Mouse (Mus musculus) hindlimb bud, embryonic 11.5 days (tissue): ENCODE results near the gene Ntm.

Experiments used
- DNase-seq: peaks from one replicate; pipeline ENCODE4 v3.0.0-alpha.2; 2012; ENCODE audit warnings: low read depth, low spot score; ENCODE audit errors: extremely low spot score

The Ntm gene

GRCm38 (mm10) chr9:29412181-29412771 lies 550.7 kb downstream of the Ntm start:
- DNase-seq: no peak

- DNase-seq: no peak
Measured at GRCm38 (mm10) chr9:29411408-29412180, 551.3 kb downstream of the Ntm start.

DNA sequence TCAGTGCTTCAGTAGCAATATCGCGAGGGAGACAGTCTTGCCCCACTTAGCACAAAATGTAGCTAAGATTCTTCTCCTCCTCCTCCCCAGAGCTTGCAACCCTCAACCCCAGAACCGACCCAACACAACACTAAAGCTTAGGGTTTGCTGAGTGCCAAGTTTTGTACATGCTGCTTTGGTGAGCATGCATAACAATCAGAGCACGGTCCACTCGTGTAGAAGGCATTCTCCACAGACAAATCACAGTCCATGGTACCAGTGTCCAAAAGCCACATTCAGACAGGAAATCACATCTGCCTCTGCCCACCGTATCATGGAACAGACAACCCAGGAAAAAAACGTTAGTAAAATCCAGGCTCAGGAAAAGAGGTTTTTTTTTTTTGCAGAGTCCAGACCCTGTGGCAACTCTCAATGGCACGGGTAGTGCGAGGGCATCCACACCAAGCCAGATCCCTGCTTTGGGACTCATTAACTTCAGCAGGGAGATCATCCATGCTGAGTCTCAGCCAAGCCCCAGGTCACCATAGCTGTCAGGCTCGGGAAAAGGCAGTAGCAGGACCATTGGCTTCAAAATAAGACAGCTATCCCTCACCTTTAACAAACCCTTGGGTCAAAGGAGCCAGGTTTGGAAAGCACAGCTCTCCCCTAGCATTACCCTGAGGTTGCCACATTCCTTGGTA lies 552.1 kb downstream of the Ntm start:
- no peak for DNase-seq

DNA sequence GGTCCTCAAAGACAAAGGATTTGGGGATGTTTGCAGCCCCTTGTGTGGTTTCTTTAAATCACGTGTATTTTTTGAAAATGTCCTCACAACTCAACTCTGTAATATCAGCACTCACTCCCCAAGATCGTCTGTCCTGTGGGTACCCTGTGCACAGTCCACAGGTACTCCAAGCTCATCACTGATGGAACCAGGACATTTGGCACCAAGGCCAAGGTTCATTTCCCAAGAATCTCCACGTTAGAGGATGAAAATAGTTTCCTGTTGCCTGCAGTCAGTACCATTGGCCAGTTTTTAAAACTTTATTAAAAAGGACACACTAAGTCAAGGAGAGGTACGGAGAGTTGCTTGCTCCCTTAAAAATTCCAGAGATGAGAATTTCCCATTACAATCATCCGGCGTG lies 552.7 kb downstream of the Ntm start:
- DNase-seq: no peak

GRCm38 (mm10) chr9:29409216-29409907 lies 553.6 kb downstream of the Ntm start:
- peak; percentile 53 for DNase-seq

GRCm38 (mm10) chr9:29407954-29408353 lies 555.0 kb downstream of the Ntm start:
- DNase-seq: no peak

- no peak for DNase-seq
Measured at GRCm38 (mm10) chr9:29406973-29407372, 556.0 kb downstream of the Ntm start.

DNA sequence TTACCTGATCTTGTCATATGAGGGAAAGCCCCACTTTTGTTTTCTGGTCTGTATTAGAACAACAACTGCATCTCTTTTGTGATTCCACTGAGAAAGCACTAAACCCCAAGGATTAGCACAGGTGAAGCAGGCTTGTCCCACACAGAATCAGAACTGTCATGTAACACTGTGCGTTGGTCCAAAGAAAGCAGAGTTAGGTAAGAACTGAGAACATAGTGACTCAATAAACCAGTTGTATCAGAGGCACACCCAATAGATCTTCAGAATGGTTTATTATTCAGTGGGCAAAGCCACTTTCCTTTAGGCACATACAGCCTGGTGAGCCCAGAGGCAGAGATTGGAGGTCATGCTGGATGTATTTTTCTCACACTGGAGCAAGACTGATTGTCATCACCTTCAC lies 556.9 kb downstream of the Ntm start:
- DNase-seq: no peak

GRCm38 (mm10) chr9:29400151-29400550 lies 562.8 kb downstream of the Ntm start:
- no peak for DNase-seq

GRCm38 (mm10) chr9:29396101-29396500 lies 566.8 kb downstream of the Ntm start:
- no peak for DNase-seq

DNA sequence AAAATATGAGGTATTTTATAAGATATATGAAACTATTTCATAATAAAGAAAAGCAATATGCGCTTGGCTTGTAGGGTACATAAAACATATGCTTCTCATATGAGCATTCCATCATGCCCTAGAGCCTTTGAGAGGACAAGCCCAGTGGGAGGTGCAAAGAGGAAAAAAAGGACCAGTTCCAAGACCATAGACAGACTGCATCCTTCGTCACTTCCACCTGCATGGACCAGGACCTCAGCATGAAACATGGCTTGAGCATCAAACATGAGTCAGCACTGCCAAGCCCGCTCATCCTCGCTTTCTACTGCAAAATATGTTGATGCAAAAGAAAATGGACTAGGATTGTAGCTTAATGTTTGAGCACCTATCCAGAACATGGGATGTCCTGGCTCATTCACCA lies 569.8 kb downstream of the Ntm start:
- no peak for DNase-seq

DNA sequence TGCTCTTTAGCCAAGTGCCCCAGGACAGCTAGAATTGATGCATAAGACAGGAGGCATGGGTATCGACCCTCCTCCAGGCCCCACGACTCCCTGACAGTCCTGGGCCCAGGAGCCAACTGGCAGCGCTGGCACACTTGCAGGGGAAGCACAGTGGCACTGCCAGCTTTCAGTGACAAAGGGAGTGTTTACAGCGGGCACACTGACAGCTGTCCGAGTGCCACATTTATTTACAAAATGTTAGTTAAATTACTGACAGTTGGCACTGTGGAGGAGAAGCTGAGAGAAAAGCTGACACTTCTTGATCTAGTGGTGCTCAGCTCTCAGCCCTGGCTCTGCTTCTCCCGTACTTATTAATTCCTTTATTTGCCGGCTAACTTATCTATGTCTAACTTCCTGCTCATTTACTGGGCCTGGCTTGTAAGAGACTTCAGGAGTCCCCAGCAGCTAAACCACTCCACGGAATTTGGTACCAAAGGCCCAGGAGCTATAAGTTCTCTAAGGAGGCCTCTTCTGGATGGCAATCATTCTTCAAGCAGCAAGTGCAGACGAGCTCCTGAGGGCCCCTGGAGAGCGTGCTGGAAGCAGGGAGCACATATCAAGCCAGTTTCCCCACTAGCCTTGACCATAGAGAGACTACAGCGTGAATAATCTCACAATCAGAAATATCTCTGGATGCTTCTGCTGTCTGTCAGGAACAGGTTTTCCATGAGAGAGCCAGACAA lies 572.0 kb downstream of the Ntm start:
- no peak for DNase-seq

- DNase-seq: no peak
Measured at GRCm38 (mm10) chr9:29389224-29389623, 573.7 kb downstream of the Ntm start.

DNA sequence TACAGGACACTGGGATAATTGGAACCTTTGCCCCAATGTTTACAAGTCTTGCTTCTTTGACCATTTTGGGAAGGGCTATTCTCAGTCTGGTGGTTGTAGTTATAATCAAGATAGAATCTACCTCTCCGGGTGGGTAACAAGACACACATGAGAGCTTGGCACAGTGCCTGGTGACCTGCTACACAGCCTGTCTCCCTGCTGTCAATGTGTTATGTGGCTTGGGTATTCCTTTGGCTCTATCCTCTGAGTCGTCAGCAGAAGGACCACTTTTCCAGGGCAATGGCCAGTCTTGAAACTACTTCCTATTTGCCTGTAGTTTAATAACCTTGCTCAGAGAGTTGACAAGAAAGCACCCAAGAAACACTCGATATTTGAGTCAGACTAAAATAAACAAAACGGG lies 575.8 kb downstream of the Ntm start:
- DNase-seq: no peak

DNA sequence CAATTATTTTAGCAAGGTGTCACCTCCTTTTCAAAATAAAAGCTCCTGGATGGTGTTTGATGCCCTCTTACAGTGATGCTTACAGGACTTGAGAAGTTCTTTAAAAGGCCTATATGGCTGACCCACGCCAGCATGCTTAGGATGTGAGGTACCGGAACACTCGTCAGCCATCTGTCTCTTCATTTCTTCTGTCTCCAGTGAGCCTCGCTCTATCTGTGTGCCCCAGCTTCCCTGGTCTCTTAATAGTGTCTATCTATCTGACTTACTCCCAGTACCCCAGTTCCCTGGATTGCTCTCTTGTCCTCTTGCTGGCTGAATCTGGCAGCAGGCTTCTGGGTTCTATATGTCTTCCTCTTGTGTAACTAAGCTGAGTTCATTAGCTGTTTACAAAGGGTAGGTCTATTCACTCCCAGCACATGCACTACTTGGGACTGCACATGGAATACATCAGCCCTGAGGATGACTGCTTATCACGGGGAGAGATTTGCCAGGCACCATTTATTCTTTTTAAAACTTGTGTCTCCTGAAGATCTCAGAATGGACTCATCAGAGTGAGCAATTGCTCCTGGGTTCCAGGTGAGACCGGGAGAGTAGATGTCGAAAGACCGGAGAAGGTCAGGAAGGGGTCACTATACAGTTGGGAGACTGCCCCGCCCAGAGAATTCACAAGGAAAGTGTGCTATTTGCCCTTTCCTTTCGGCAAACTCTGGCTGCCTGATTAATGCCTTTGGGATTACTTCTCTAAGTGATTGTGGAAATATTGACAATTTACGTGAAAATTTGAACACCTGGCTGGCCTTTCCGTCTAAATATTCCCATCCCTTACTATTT lies 585.6 kb downstream of the Ntm start:
- DNase-seq: no peak

DNA sequence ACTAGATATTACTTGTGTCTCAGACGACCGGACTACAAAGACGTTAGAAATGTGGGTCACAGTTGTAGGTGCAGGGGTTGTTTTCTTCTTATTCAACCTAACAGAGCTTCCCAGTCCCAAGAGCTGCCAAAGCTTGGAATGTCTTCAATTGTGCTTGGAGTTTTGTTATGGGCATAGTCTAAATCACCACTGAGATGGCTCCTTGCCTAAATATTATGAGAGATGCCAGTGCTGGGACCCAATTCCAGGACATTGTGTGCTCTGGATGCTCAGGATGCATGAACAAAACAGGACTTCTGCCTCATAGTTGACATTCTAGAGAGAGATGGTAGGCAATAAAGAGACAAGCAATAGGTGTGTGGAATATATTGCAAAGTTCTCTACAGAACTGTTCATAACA lies 591.6 kb downstream of the Ntm start:
- no peak for DNase-seq

DNA sequence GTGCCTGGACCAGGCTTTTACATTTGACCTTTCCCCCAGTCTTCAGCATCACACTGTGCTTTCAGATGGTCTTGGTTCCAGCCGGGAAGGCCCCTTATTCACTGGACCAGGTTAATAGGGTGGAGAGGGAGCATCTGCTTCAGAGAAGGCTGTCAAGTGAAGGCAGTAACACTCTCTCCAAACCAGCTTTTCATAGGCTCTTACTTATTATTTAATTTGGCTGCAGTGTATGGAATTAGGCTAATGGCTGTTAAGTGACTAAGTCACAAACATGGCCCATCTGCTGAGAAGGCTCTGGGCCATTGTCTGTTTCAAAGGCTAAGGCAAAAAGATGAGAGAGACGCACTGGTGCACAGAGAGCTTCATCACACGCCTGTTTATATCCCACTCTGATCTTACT lies 593.3 kb downstream of the Ntm start:
- no peak for DNase-seq

GRCm38 (mm10) chr9:29368291-29368690 lies 594.6 kb downstream of the Ntm start:
- no peak for DNase-seq

GRCm38 (mm10) chr9:29357796-29358195 lies 605.1 kb downstream of the Ntm start:
- DNase-seq: no peak

GRCm38 (mm10) chr9:29342303-29342702 lies 620.6 kb downstream of the Ntm start:
- no peak for DNase-seq
